Mouse (Mus musculus): ENCODE data around the gene Tas2r140. TPM values are rescaled to one million over a fixed set of nuclear protein-coding genes. Genes with fewer than 3 reads are reported as not detected.

Tas2r140 gene
- total RNA-seq (2015): not detected in 2 replicates
- total RNA-seq (2017): not detected in 2 replicates

DNA sequence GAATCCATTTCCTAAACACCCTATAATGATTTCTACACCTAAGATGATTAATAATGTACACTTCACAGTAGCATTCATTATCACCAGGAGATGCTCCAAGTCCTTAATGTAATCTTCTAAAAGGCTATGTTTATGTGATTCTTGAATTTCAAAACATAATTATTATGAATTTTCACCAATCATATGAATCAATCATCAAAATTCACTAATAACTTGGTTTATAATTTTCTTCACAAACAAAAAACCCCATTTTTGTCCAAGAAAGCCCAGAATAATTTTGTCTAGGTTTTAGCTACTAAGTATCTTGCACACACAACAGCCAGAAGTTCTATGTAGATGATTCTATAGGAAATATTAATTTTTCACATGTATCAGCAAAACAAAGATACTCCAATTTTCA, at the start of gene Tas2r140:
Gene Tas2r140, minus strand, starts transcription at position 101 of the 400 bp plus-strand sequence.
- no peak for ATAC-seq (replicated peaks; ENCODE audit: poor library complexity)

DNA sequence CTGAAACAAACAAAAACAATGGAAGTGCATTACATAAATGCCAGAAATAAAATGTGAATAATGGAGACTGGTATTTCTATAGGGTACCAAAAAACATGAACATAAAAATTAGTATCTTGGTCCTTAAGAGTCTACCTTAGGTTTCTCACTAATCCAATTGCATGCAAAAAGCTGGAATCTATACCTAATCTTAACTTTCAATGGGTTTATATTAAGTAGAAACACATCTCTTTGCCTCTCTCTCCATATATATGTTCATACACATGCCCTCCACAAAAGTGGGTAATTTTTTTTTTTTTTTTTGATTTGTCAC, 48.9 kb upstream of the Tas2r140 start, which contains the start of gene Smim10l1:
Gene Smim10l1, plus strand, starts transcription at position 301 of the 313 bp plus-strand sequence.
- ATAC-seq (replicated peaks; ENCODE audit: poor library complexity): no peak

DNA sequence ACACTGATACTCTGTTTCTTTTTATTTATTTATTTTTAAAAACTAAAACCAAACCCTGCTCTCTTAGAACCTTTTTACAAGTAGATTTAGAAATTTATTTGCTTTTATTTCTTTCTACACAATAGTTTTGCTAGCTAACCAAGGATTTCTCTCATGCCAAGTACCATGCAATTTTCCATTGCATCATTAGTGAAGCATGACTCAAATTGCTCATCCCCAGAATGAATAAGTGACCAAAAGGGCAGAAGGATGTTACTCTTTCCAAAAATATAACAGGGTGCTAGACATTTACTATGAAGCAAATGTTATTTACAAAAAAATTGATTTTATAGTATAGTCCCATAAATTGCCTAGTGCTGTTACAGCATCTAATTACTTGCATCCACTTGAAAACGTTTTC, 46.8 kb upstream of the Tas2r140 start:
- no peak for ATAC-seq (replicated peaks; ENCODE audit: poor library complexity)

DNA sequence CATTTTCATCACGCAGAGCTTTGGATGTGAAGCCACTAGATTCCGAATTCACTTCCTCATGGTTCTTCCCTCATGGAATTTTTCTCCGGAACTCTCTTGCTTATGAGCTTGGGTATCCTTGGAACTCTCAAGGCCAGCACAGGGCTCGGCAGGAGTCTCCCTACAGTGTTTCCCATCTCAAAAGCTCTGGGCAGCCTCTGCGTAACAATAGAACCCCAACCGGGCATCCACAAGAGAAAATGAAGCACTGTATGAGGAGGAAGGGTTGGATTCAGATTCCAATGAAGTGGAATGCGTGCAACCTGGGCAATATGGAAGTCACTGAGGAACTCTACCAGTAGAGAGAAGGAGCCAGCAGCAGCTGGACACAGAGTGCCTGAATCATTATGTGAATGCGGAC, 36.6 kb upstream of the Tas2r140 start:
- ATAC-seq (replicated peaks; ENCODE audit: poor library complexity): no peak

DNA sequence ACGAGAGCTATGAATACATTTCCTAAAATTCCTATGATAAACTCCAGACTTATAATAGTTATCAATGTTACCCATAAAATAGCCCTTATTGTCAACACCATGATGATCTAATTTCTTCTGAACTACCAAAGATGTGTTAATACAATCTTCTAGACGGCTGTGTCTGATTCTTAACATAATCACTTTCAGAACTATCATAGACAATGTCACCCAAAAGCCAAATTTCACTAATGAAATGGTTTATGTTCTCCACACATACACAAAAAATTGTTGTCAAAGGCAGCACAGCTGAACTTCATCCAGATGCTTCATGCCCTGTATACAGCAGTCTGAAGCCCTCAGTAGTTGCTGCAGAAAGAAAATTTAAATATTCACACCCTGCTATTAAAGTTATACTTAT, 18.6 kb downstream of the Tas2r140 start, which contains the start of gene Tas2r103:
Gene Tas2r103, minus strand, starts transcription at position 101 of the 400 bp plus-strand sequence.
- ATAC-seq (replicated peaks; ENCODE audit: poor library complexity): no peak

Other genes with a start within 250 kb of the Tas2r140 start
- not detected in 2 replicates for gene Tas2r123, start 208.7 kb downstream of the Tas2r140 start, total RNA-seq (2015)
- not detected in 2 replicates for gene Tas2r123, start 208.7 kb downstream of the Tas2r140 start, total RNA-seq (2017)
- not detected in 2 replicates for gene Tas2r116, start 200.4 kb downstream of the Tas2r140 start, total RNA-seq (2015)
- gene Tas2r116, start 200.4 kb downstream of the Tas2r140 start, total RNA-seq (2017): not detected in 2 replicates
- not detected in 2 replicates for gene Tas2r110, start 187.8 kb downstream of the Tas2r140 start, total RNA-seq (2015)
- gene Tas2r110, start 187.8 kb downstream of the Tas2r140 start, total RNA-seq (2017): not detected in 2 replicates
- not detected in 2 replicates for gene Tas2r113, start 162.8 kb downstream of the Tas2r140 start, total RNA-seq (2015)
- gene Tas2r113, start 162.8 kb downstream of the Tas2r140 start, total RNA-seq (2017): not detected in 2 replicates
- not detected in 2 replicates for gene Tas2r125, start 146.2 kb downstream of the Tas2r140 start, total RNA-seq (2015)
- gene Tas2r125, start 146.2 kb downstream of the Tas2r140 start, total RNA-seq (2017): not detected in 2 replicates
- not detected in 2 replicates for gene Tas2r129, start 104.7 kb downstream of the Tas2r140 start, total RNA-seq (2015)
- gene Tas2r129, start 104.7 kb downstream of the Tas2r140 start, total RNA-seq (2017): not detected in 2 replicates
- gene Tas2r131, start 97.9 kb downstream of the Tas2r140 start, total RNA-seq (2015): not detected in 2 replicates
- not detected in 2 replicates for gene Tas2r131, start 97.9 kb downstream of the Tas2r140 start, total RNA-seq (2017)
- gene Tas2r109, start 74.9 kb downstream of the Tas2r140 start, total RNA-seq (2015): not detected in 2 replicates
- gene Tas2r109, start 74.9 kb downstream of the Tas2r140 start, total RNA-seq (2017): not detected in 2 replicates
- gene Tas2r103, start 18.7 kb downstream of the Tas2r140 start, total RNA-seq (2015): not detected in 2 replicates
- gene Tas2r103, start 18.7 kb downstream of the Tas2r140 start, total RNA-seq (2017): not detected in 2 replicates
- gene Smim10l1, start 49.1 kb upstream of the Tas2r140 start, total RNA-seq (2015): 50.0 and 52.3 TPM in 2 replicates
- gene Smim10l1, start 49.1 kb upstream of the Tas2r140 start, total RNA-seq (2017): 70.7 and 80.0 TPM in 2 replicates
- not detected in 2 replicates for gene 5530400C23Rik, start 236.4 kb upstream of the Tas2r140 start, total RNA-seq (2015)
- not detected in 2 replicates for gene 5530400C23Rik, start 236.4 kb upstream of the Tas2r140 start, total RNA-seq (2017)